Mouse (Mus musculus): Measurements from ENCODE around the gene Elmo1. TPM values are rescaled to one million over a fixed set of nuclear protein-coding genes. Genes with fewer than 3 reads are reported as not detected.

Gene Elmo1
- polyA plus RNA-seq, 1 experiment: 0.40 TPM

DNA sequence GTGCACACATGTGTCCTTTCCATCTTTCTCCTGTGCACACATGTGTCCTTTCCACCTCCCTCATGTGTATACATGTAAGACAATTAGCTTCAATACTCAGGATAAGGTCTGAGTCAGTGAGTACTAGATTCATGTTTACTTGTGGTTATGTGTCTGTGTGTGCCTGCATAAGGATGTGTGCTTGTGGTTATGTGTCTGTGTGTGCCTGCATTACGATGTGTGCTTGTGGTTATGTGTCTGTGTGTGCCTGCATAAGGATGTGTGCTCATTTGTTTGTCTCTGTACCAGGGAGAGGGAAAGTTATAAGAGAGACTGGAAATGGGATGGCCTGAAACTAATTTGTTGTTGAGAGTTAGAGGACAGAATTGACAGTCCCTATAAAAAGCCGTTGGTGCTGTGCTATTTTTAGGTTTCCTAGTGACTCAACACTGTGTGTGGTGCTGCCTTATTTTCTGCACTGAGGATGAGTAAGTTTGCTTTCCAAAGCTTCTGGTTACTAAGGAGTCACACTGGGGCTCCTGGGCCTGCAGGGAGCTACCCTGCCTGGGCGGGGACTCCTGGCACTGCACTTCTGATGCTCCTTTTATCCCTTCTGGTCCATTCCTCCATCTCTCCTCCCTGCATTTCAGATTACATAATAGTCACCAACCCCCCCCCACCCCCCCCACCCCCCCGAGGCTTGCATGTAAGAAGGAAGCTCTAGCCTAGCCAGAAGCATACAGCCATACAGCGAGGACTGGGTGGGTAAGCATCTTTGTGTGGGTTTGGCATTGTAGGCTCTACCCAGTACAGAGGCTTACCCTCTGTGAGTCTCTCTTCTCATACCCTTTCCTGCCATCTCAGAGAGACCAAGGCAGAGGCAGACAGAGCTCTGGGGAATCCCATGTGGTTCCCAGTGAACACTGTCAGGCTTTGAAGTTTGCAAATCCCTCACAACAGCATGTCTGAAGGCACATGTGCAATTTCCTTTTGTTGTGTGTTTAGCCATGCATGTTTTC is 216.1 kb downstream of the Elmo1 start:
- no peak overlapping the region for H3ac ChIP-seq (ENCODE audit: control insufficient read depth, insufficient read length)
- no peaks in the 10 kb centered on the region for H3K36me3 ChIP-seq (ENCODE audit: control insufficient read depth, insufficient read depth)
- no peaks in the 10 kb centered on the region for H3K27me3 ChIP-seq (ENCODE audit: control insufficient read depth, insufficient read depth, insufficient read length)
- H3K4me2 ChIP-seq (ENCODE audit: low read depth): peak overlapping the region; percentile 25
- no peak overlapping the region for H3K4me3 ChIP-seq
- no peaks in the 10 kb centered on the region for H3K79me2 ChIP-seq (ENCODE audit: control insufficient read depth, insufficient read depth)
- TF ChIP-seq REST (IDR thresholded peaks at IDR 0.05; ENCODE audit: insufficient read depth, insufficient read length): no peak
- TF ChIP-seq USF1 (IDR thresholded peaks at IDR 0.05; ENCODE audit: low read depth): no peak
- no peak for TF ChIP-seq SRF (IDR thresholded peaks at IDR 0.05; ENCODE audit: control insufficient read depth, insufficient read length, low read depth)
- TF ChIP-seq POLR2A (IDR thresholded peaks at IDR 0.05; ENCODE audit: insufficient read length, low read depth): no peak
- no peak for TF ChIP-seq E2F4 (IDR thresholded peaks at IDR 0.05; ENCODE audit: insufficient read depth)
- no peak for TF ChIP-seq TCF12 (IDR thresholded peaks at IDR 0.05; ENCODE audit: insufficient read depth, poor library complexity, severe bottlenecking)
- no peak for TF ChIP-seq MAX (IDR thresholded peaks at IDR 0.05; ENCODE audit: low read depth)
- TF ChIP-seq MYOD1 (IDR thresholded peaks at IDR 0.05; ENCODE audit: control insufficient read depth in 1 of 3, insufficient read length in 2 of 3, low read depth in 2 of 3): no peak
- TF ChIP-seq POLR2AphosphoS2 (IDR thresholded peaks at IDR 0.05; ENCODE audit: insufficient read length, low read depth): no peak
- TF ChIP-seq TCF3 (IDR thresholded peaks at IDR 0.05; ENCODE audit: insufficient read length, low read depth): no peak
- TF ChIP-seq MYOG (IDR thresholded peaks at IDR 0.05; ENCODE audit: control insufficient read depth in 1 of 3, insufficient read depth in 1 of 3, insufficient read length in 2 of 3, low read depth in 2 of 3): no peak

DNA sequence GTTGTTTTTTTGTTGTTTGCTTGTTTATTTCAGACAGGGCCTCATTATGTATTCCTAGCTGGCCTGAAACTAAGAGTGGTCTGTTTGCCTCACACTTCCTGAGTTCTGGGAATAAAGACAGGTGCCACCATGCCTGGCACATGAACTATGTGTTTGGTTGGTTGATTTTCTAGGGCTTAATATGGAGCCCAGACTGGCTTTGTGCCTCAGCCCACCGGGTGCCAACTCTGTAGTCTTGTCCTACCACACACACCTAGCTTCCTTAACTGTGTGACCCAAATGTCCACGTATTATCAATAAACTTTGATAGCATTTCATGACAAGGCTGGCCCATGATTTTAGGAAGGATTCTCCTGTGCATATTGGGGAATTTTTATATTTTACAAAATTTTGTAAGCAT is 217.0 kb downstream of the Elmo1 start:
- TF ChIP-seq E2F4 (IDR thresholded peaks at IDR 0.05; ENCODE audit: insufficient read depth) (no peak), TCF12 (IDR thresholded peaks at IDR 0.05; ENCODE audit: insufficient read depth, poor library complexity, severe bottlenecking) (no peak), TCF3 (IDR thresholded peaks at IDR 0.05; ENCODE audit: insufficient read length, low read depth) (no peak), MAX (IDR thresholded peaks at IDR 0.05; ENCODE audit: low read depth) (no peak), SRF (IDR thresholded peaks at IDR 0.05; ENCODE audit: control insufficient read depth, insufficient read length, low read depth) (no peak), USF1 (IDR thresholded peaks at IDR 0.05; ENCODE audit: low read depth) (no peak), MYOD1 (IDR thresholded peaks at IDR 0.05; ENCODE audit: control insufficient read depth in 1 of 3, insufficient read length in 2 of 3, low read depth in 2 of 3) (no peak), CEBPB (IDR thresholded peaks at IDR 0.05; ENCODE audit: insufficient read depth, poor library complexity, severe bottlenecking) (no peak), MYOG (IDR thresholded peaks at IDR 0.05; ENCODE audit: control insufficient read depth in 1 of 3, insufficient read depth in 1 of 3, insufficient read length in 2 of 3, low read depth in 2 of 3) (no peak), POLR2A (IDR thresholded peaks at IDR 0.05; ENCODE audit: insufficient read length, low read depth) (no peak), POLR2AphosphoS2 (IDR thresholded peaks at IDR 0.05; ENCODE audit: insufficient read length, low read depth) (no peak), REST (IDR thresholded peaks at IDR 0.05; ENCODE audit: insufficient read depth, insufficient read length) (no peak)
- no peak overlapping the region for H3K4me2 ChIP-seq (ENCODE audit: low read depth)
- H3ac ChIP-seq (ENCODE audit: control insufficient read depth, insufficient read length): no peak overlapping the region
- H3K4me3 ChIP-seq: no peak overlapping the region
- H3K27me3 ChIP-seq (ENCODE audit: control insufficient read depth, insufficient read depth, insufficient read length): no peaks in the 10 kb centered on the region
- no peaks in the 10 kb centered on the region for H3K79me2 ChIP-seq (ENCODE audit: control insufficient read depth, insufficient read depth)
- H3K36me3 ChIP-seq (ENCODE audit: control insufficient read depth, insufficient read depth): no peaks in the 10 kb centered on the region

- TF ChIP-seq MYOD1 (IDR thresholded peaks at IDR 0.05; ENCODE audit: control insufficient read depth in 1 of 3, insufficient read length in 2 of 3, low read depth in 2 of 3) (no peak), REST (IDR thresholded peaks at IDR 0.05; ENCODE audit: insufficient read depth, insufficient read length) (no peak), POLR2AphosphoS2 (IDR thresholded peaks at IDR 0.05; ENCODE audit: insufficient read length, low read depth) (no peak), MYOG (IDR thresholded peaks at IDR 0.05; ENCODE audit: control insufficient read depth in 1 of 3, insufficient read depth in 1 of 3, insufficient read length in 2 of 3, low read depth in 2 of 3) (no peak)
- Histone ChIP-seq H3K4me3 (no peak overlapping the region), H3K36me3 (ENCODE audit: control insufficient read depth, insufficient read depth) (no peaks in the 10 kb centered on the region), H3K27me3 (ENCODE audit: control insufficient read depth, insufficient read depth, insufficient read length) (no peaks in the 10 kb centered on the region), H3K79me2 (ENCODE audit: control insufficient read depth, insufficient read depth) (no peaks in the 10 kb centered on the region), H3ac (ENCODE audit: control insufficient read depth, insufficient read length) (no peak overlapping the region), H3K4me2 (ENCODE audit: low read depth) (no peak overlapping the region)
Measured at GRCm38 (mm10) chr13:20311612-20312011, 221.2 kb downstream of the Elmo1 start.

DNA sequence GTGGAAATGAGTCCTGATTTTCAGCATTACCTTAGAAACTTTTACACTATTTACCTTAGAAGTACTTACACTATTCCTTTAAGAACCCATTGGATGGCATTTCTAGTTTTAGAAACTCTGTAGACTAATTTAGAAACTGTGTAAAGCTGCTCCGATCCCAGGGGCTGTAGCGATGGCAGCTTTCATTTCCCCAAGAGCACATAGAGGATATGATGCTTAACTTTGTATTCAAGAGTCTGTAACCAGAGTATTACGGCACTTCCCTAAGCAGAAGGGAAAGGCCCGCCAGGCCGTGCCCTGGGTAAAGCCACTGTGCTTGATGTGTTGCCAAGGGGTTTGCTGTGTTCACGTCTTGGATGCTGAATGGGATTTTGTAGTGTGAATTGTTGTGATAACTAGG is 222.9 kb downstream of the Elmo1 start:
- no peak for TF ChIP-seq POLR2AphosphoS2 (IDR thresholded peaks at IDR 0.05; ENCODE audit: insufficient read length, low read depth)
- no peak for TF ChIP-seq MYOG (IDR thresholded peaks at IDR 0.05; ENCODE audit: control insufficient read depth in 1 of 3, insufficient read depth in 1 of 3, insufficient read length in 2 of 3, low read depth in 2 of 3)
- TF ChIP-seq POLR2A (IDR thresholded peaks at IDR 0.05; ENCODE audit: insufficient read length, low read depth): no peak
- TF ChIP-seq USF1 (IDR thresholded peaks at IDR 0.05; ENCODE audit: low read depth): no peak
- no peak for TF ChIP-seq MAX (IDR thresholded peaks at IDR 0.05; ENCODE audit: low read depth)
- no peak for TF ChIP-seq TCF3 (IDR thresholded peaks at IDR 0.05; ENCODE audit: insufficient read length, low read depth)
- TF ChIP-seq CEBPB (IDR thresholded peaks at IDR 0.05; ENCODE audit: insufficient read depth, poor library complexity, severe bottlenecking): no peak
- no peaks in the 10 kb centered on the region for H3K36me3 ChIP-seq (ENCODE audit: control insufficient read depth, insufficient read depth)
- no peak overlapping the region for H3K4me2 ChIP-seq (ENCODE audit: low read depth)
- H3ac ChIP-seq (ENCODE audit: control insufficient read depth, insufficient read length): no peak overlapping the region
- H3K4me3 ChIP-seq: no peak overlapping the region
- H3K79me2 ChIP-seq (ENCODE audit: control insufficient read depth, insufficient read depth): no peaks in the 10 kb centered on the region
- H3K27me3 ChIP-seq (ENCODE audit: control insufficient read depth, insufficient read depth, insufficient read length): no peaks in the 10 kb centered on the region
